Mouse (Mus musculus) liver, postnatal 0 days (tissue): ENCODE data around the gene Fam19a5. TPM values are rescaled to one million over a fixed set of nuclear protein-coding genes. Genes with fewer than 3 reads are reported as not detected.

Experiments
- ATAC-seq: fragments of 200-750 bp; cut with Nextera tagmentation; 2 replicates; pipeline ENCODE4 v1.8.0; 2017; ENCODE audit warnings: mild to moderate bottlenecking, moderate library complexity
- DNase-seq: peaks from one replicate; pipeline ENCODE4 v3.0.0-alpha.2; 2016
- H3K27ac ChIP-seq: fragments of 300-500 bp; sonication (generic); 2 replicates; pipeline ENCODE4 v1.5.1; 2014; ENCODE audit warnings: antibody characterized with exemption, moderate library complexity, mild to moderate bottlenecking, low read depth
- H3K27me3 ChIP-seq: fragments of 300-500 bp; sonication (generic); 2 replicates; pipeline ENCODE4 v1.6.1; 2014; ENCODE audit warnings: low read length, control low read depth, mixed read lengths; ENCODE audit not compliant: insufficient read depth
- H3K36me3 ChIP-seq: fragments of 300-500 bp; sonication (generic); replicated peaks from 2 replicates; pipeline ENCODE4 v1.6.1; 2014; ENCODE audit warnings: mild to moderate bottlenecking, control low read depth, low read length, moderate library complexity, mixed read lengths; ENCODE audit not compliant: insufficient read depth
- H3K4me1 ChIP-seq: fragments of 300-500 bp; sonication (generic); 2 replicates; pipeline ENCODE4 v1.6.1; 2014; ENCODE audit warnings: antibody characterized with exemption, mild to moderate bottlenecking, control low read depth; ENCODE audit not compliant: insufficient read depth
- H3K4me2 ChIP-seq: fragments of 300-500 bp; sonication (generic); 2 replicates; pipeline ENCODE4 v1.6.1; 2014; ENCODE audit warnings: low read depth, mild to moderate bottlenecking, low read length, moderate library complexity, mixed read lengths
- H3K4me3 ChIP-seq: fragments of 300-500 bp; sonication (generic); 2 replicates; pipeline ENCODE4 v1.5.1; 2014; ENCODE audit warnings: low read depth, low read length
- H3K9ac ChIP-seq: fragments of 300-500 bp; sonication (generic); replicated peaks from 2 replicates; pipeline ENCODE4 v1.6.1; 2014; ENCODE audit warnings: mild to moderate bottlenecking, moderate library complexity
- H3K9me3 ChIP-seq: fragments of 300-500 bp; sonication (generic); 2 replicates; pipeline ENCODE4 v1.6.1; 2016; ENCODE audit warnings: mild to moderate bottlenecking, control low read depth, low read length, mixed read lengths
- CTCF ChIP-seq: sonication (generic); IDR thresholded peaks from 2 replicates; pipeline ENCODE4 v1.5.1; 2016; ENCODE audit warnings: antibody characterized with exemption, low read depth
- EP300 ChIP-seq: IDR thresholded peaks from 2 replicates; pipeline ENCODE4 v1.6.1; 2016; ENCODE audit warnings: antibody characterized with exemption, low read depth, mild to moderate bottlenecking
- WGBS: fragments of 180-500 bp; shearing (Covaris S2); extraction: QIAGEN DNeasy Blood & Tissue Kit; methylation state at CpG from one replicate; pipeline ENCODE4 v1.1.7; 2014; ENCODE audit not compliant: insufficient replicate concordance; 5-methylcytosine and 5-hydroxymethylcytosine counted together
- polyA plus RNA-seq: library from polyadenylated mRNA; unstranded; fragments of >200 nt; fragmentation: Nextera tagmentation; extraction: Ambion mirVana; gene quantifications from 2 replicates; pipeline ENCODE4 v1.2.1, GENCODE M21; 2015

Gene Fam19a5
- polyA plus RNA-seq, 1 experiment from 2014 or later, result not detected

GRCm38 (mm10) chr15:87579861-87580260 is 35.8 kb downstream of the Fam19a5 start:
- ATAC-seq, result no peak

DNA sequence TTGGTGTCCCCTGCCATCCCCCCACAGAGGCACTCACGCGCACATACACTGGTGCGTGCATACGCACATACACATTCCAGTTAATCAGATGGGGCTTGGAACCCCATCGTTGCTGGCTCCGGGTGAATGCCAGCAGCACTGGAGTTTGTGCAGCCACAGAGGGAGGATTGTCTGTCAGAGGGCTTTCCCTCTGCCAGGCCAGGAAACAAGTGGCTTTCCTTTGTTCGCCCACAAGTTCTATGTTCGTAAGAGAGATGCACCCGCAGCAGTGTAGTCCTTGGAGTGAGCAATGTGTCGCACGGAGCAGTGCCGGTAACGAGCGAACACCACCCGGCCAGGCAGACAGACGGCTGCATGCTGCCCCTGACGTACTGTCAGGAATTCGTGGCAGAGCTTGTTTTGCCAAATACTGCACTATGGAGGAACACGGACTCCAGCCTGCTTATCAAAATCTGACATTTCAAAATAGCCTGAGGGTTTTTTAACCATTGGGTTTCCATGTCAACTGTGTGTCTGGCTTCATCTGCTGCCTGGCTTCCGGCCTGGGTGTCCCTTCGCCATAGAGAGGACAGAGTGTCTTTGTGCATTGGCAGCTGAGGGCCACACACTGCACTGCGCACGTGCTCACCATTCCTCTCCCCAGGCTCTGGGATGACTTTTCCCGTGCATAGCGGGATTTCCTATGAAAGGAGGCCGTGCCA is 40.0 kb downstream of the Fam19a5 start:
- Histone ChIP-seq H3K4me3 (no peak overlapping the region), H3K27ac (no peak overlapping the region), H3K9me3 (no peaks in the 10 kb centered on the region), H3K9ac (no peak overlapping the region), H3K4me1 (no peaks in the 10 kb centered on the region), H3K27me3 (no peaks in the 10 kb centered on the region), H3K36me3 (no peaks in the 10 kb centered on the region), H3K4me2 (no peak overlapping the region)
- 79% methylated on average over 26 of the region's 26 CpGs for WGBS
- no peak for ATAC-seq
- no peak for TF ChIP-seq EP300
- no peak for TF ChIP-seq CTCF
- no peak for DNase-seq

More at GRCm38 (mm10) chr15:87579861-87580260, 35.8 kb downstream of the Fam19a5 start:
- Histone ChIP-seq H3K9ac (no peak overlapping the region), H3K27ac (no peak overlapping the region), H3K4me1 (no peaks in the 10 kb centered on the region), H3K27me3 (no peaks in the 10 kb centered on the region), H3K4me3 (no peak overlapping the region), H3K36me3 (no peaks in the 10 kb centered on the region), H3K9me3 (no peaks in the 10 kb centered on the region), H3K4me2 (no peak overlapping the region)
- 78% methylated on average over 5 of the region's 5 CpGs for WGBS
- TF ChIP-seq EP300 (no peak), CTCF (no peak)
- no peak for DNase-seq

DNA sequence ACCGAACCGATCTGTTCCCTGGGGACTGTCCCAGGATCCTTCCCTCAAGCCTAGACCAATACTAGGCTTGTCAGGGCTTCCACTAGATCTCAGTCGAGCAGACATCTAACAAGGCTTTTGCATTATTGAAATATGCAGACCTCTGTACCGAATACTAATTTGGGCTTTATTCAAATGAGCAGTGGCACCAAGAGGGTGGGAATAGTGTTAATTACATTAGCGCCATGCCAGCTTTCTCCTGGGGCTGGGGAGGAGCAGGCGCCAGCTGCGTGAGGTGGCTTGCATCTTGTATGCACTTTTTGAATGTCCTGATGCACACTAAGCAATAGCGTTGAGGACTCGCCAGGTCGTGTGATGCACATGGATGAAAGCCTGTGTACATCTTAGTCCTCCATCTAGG is 46.9 kb downstream of the Fam19a5 start:
- no peak for ATAC-seq
- H3K36me3 ChIP-seq, result no peaks in the 10 kb centered on the region
- H3K4me3 ChIP-seq, result no peak overlapping the region
- no peaks in the 10 kb centered on the region for H3K27me3 ChIP-seq
- no peak overlapping the region for H3K27ac ChIP-seq
- H3K4me2 ChIP-seq, result no peak overlapping the region
- no peak overlapping the region for H3K9ac ChIP-seq
- H3K4me1 ChIP-seq, result no peaks in the 10 kb centered on the region
- 85% methylated on average over 10 of the region's 10 CpGs for WGBS
- no peaks in the 10 kb centered on the region for H3K9me3 ChIP-seq
- DNase-seq, result no peak
- TF ChIP-seq EP300, result no peak
- no peak for TF ChIP-seq CTCF

DNA sequence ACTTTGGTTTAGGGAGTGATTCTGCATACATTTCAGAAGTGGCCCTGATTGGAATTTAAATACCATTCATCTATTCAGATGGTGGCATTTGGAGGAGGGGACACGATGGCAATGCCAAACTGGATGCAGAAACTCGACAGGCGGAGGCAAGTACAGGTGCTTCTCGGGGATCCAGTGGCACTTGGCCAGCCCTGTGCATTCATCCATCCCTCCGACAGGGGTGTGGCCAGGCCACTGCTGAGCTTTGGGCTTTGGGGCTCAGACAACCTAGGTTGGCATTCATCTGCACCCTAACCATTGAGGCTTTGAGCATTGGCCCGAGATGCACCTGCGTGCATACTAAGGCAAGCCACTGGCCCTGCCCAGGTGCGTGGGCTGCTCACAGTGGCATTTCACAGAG is 52.6 kb downstream of the Fam19a5 start:
- TF ChIP-seq CTCF, result no peak
- no peak for TF ChIP-seq EP300
- Histone ChIP-seq H3K9me3 (no peaks in the 10 kb centered on the region), H3K4me1 (no peaks in the 10 kb centered on the region), H3K4me3 (no peak overlapping the region), H3K4me2 (no peak overlapping the region), H3K27me3 (no peaks in the 10 kb centered on the region), H3K9ac (no peak overlapping the region), H3K36me3 (no peaks in the 10 kb centered on the region), H3K27ac (no peak overlapping the region)
- ATAC-seq (no peak), DNase-seq (no peak)
- WGBS, result 81% methylated on average over 8 of the region's 8 CpGs

DNA sequence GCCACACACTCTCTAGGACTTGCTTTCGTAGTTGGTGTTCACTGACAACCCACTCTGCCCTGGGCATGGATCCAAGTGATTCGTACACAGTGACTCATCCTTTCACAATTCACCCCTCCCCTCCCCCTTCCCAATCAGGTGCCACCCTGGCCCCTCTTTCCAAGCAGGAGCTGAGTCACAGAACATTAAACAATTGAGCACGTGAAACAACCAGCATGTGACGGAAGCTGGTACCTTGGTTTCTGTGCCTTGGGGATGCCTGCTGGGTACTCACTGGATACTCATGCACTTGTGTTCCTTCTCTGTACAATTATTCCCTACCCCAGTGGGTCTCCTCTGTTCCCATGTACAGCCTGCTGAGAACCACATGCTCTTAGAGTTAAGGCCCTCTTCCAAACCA is 53.0 kb downstream of the Fam19a5 start:
- Histone ChIP-seq H3K4me3 (no peak overlapping the region), H3K4me1 (no peaks in the 10 kb centered on the region), H3K9ac (no peak overlapping the region), H3K9me3 (no peaks in the 10 kb centered on the region), H3K27ac (no peak overlapping the region), H3K27me3 (no peaks in the 10 kb centered on the region), H3K4me2 (no peak overlapping the region), H3K36me3 (no peaks in the 10 kb centered on the region)
- WGBS, result 58% methylated on average over 4 of the region's 4 CpGs
- TF ChIP-seq CTCF (no peak), EP300 (no peak)
- no peak for ATAC-seq
- no peak for DNase-seq

DNA sequence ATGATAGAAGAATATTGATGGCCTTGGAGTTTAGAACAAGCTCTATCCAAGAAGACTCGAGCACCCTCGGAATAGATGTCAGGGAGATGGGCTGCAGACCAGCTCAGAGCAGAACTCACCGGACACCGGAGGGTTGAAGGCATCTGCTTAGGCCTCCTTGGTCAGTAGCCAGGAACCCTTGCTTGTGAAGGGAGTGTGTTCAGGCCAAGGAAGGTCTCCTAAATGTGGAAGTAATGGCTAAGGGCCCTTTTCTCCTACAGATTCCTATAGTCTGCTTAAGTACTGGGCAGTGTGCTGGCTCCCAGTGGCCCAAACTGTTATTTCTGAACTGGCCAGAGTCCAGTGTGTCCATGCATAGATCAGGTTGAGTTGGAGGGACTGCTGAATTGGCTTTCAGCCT is 53.7 kb downstream of the Fam19a5 start:
- no peaks in the 10 kb centered on the region for H3K4me1 ChIP-seq
- no peak overlapping the region for H3K4me2 ChIP-seq
- no peaks in the 10 kb centered on the region for H3K27me3 ChIP-seq
- H3K36me3 ChIP-seq, result no peaks in the 10 kb centered on the region
- 79% methylated on average over 4 of the region's 4 CpGs for WGBS
- no peak overlapping the region for H3K9ac ChIP-seq
- no peak overlapping the region for H3K4me3 ChIP-seq
- H3K27ac ChIP-seq, result no peak overlapping the region
- no peak for DNase-seq
- TF ChIP-seq CTCF (no peak), EP300 (no peak)
- no peaks in the 10 kb centered on the region for H3K9me3 ChIP-seq
- ATAC-seq, result no peak

GRCm38 (mm10) chr15:87598636-87599035 is 54.5 kb downstream of the Fam19a5 start:
- TF ChIP-seq CTCF (no peak), EP300 (no peak)
- Histone ChIP-seq H3K9ac (no peak overlapping the region), H3K4me3 (no peak overlapping the region), H3K27me3 (no peaks in the 10 kb centered on the region), H3K4me2 (no peak overlapping the region), H3K9me3 (no peaks in the 10 kb centered on the region), H3K4me1 (no peaks in the 10 kb centered on the region), H3K36me3 (no peaks in the 10 kb centered on the region), H3K27ac (no peak overlapping the region)
- no peak for DNase-seq
- no peak for ATAC-seq
- WGBS, result 77% methylated on average over 4 of the region's 4 CpGs
